Mouse (Mus musculus): Measurements from ENCODE around the gene Cbx5.

The Cbx5 gene

GRCm38 (mm10) chr15:103214971-103215907 lies 24.4 kb downstream of the Cbx5 start:
- peak; percentile 82 to 87 for DNase-seq

GRCm38 (mm10) chr15:103214149-103214548 lies 25.5 kb downstream of the Cbx5 start:
- DNase-seq, result no peak

- DNase-seq, result no peak
These were observed 34.5 kb downstream of the Cbx5 start for GRCm38 (mm10) chr15:103205156-103205555.

DNA sequence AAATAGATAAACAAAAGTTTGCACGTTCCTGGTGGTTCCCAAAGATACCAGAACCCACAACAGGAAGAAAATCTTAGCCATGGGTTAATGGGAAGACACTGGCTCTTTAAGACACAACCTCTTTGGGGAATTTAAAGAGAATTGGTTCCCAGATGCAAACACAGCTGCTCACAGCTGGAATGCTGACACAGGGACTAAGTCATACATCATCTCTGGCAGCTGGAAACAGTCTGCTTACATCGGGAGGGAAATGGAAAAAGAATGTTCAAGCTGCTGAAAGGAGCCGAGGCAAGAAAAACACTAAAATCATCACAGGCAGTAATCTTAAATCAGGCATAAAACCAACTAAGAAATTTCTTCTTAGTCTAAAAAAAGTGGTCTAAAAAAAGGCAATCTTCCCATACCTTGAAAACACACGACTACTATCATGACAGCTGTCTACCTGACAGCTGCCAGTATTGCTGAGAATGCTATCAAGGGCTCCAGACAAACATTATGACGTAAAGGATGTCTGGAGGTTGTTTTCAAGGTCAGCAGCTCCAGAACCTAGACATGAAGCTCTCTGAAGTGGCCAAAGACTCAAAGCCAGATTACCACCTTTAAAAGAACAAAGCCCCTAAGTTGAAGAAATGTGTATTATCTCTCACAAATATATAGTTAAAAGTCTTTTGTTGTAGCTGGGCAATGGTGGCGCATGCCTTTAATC lies 37.4 kb downstream of the Cbx5 start:
- DNase-seq, result peak; percentile 39 to 46

- no peak for DNase-seq
These were observed 41.8 kb downstream of the Cbx5 start for GRCm38 (mm10) chr15:103197785-103198184.

GRCm38 (mm10) chr15:103196835-103197234 lies 42.8 kb downstream of the Cbx5 start:
- no peak for DNase-seq

- peak; percentile 63 to 65 for DNase-seq
These were observed 46.0 kb downstream of the Cbx5 start for GRCm38 (mm10) chr15:103193606-103194005.

DNA sequence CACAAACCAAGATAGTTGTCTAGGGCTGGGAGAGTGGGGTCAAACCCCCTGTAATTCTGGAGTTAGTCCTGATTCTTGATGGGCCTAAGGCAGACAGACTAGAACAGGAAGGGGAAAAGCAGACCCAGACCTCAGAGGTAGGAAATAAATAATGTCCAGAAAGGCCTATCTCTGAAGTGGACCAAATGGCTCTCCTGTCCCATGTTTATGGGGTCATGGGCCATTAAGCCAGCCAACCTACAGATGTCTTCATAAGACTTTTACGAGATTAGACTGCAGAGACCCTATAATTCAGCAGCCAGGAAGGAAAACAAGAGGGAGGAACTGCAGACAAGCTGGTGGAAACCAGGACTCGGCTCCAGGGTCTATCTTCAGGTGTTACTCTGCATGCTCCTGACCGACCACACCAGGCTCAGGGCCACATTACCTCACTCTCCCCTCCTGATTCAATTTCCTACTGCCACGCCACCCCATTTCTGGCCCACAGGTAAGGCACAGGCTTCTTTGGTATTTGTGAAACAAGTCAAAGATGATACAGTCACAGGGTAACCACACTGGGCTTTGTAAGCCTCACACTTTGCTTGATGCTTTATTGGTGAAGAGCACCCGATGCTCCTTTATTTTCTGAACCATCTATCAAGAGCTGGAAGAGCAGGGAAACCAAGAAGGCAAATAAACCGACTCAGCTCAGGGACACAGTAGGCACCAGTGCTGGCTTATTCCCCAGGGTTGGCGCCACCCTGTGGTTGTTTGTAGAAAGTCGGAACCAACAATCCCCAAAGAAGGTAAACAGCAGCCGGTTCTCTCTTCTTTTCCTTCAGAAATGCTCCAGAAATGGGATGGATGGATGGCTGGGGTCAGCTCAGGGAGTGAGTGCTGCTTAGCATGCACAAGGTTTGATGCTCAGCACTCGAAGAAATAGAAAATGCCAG lies 48.8 kb downstream of the Cbx5 start:
- DNase-seq, result peak in 1 of 2 experiments; percentile 46

DNA sequence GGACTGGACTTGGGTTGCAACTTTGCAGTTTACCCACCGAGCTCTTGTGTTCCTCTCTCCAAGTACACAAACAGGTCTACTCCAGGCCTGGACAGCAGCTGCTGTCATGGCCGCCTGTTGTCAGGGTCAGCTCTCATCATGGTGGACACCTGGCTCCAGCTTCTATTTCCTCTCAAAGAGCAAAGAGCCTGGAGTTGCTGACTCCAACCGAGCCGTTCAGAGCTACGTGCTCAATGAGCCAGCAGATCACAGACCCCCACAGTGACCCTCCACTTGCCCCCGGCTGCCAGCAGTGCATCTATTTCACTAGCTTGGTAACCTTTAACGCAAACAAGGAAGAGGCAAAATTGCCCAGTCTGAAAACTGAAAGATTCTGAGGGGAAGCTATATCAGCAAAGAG lies 49.5 kb downstream of the Cbx5 start:
- DNase-seq, result no peak

DNA sequence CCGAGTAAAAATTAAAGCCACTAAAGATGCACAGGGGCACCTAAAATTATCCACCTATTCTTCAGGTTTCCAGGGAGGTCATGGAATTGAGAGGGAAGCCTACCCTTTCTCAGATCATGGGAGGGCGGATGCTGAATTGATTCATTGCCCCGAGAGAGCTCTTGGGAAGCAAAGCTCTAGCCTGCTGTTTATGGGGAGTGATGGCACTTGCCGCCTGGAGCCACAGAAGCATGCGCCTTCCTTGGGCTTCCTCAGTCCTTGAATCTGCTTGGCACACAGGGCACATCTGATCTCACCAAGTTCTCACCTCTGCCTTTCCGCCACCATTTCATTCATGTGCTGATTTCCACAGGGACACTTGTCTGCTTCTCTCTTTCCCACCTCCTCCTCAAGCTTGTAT lies 51.8 kb downstream of the Cbx5 start:
- no peak for DNase-seq

GRCm38 (mm10) chr15:103185462-103186198 lies 54.0 kb downstream of the Cbx5 start:
- peak in 1 of 2 experiments; percentile 65 for DNase-seq

GRCm38 (mm10) chr15:103183651-103184610 lies 55.7 kb downstream of the Cbx5 start:
- no peak for DNase-seq

DNA sequence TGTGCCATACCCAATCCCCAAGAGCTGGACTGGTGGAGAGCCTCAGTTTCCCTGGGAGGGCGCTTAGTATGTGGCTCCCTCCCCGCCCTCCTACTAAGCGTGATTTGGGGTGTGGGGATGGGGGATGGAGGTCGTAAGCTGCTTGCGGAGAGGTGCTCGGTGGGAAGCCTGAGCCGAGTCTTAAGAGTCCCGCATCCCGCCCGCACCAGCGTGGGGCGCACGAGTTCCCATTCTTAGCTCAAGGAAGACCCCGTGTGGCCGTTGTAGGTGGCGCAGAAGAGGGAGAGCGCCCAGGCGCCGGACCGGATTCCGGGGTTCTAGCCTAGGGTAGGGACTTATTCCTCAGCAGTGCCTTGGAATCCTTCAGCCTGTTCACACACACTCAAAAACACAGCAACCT lies 56.5 kb downstream of the Cbx5 start:
- DNase-seq, result peak in 1 of 2 experiments; percentile 59

DNA sequence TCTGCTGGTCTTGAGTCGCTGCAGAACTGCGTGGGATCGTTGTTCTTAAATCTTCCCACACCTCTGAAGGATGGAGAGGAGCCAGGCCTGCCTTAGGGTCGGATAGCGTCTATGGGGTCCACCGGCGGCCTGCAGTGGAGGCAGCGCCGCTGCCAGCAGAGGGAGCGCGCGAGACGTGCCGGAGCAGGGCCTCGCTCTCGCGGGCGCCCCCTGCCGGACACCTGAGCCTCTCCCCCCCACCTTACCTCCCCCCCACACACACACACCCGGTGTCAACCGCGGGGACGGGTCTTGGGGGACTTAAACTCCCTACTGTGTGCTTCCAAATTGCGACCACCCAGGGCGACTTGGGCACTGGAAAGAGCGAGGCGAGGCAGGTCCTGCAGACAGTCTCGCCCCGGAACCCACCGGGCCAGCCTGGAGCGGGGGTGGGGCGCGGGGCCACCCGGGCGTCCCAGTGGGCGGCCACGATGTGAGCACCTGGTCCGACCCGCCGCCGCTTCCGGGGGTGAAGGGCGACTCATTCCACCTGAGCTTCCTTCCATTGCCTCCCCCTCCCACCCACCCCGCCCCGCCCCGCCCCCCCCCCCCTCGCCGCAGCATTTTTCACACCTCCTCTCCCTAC lies 57.3 kb downstream of the Cbx5 start:
- peak in 1 of 2 experiments; percentile 77 for DNase-seq

DNA sequence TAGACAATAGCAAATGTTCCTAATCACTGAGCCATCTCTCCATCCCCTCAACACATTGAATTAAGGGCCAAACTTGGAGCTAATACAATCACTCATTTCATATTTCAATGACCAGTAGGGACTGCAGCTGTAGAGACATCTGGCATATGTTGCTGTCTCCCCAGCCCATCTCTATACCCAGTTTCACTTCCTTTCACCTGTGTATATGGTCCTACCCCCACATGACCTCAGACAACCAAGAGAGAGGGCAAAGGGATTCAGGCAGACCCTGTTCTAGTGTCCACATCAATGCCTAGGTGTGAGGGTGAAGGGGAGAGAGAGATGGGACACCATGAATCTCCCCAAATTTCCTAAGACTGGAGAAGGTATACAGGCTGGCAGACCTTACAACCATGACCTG lies 59.2 kb downstream of the Cbx5 start:
- no peak for DNase-seq

GRCm38 (mm10) chr15:103178767-103179166 lies 60.8 kb downstream of the Cbx5 start:
- DNase-seq, result no peak

- DNase-seq, result peak in 1 of 2 experiments; percentile 39
These were observed 61.5 kb downstream of the Cbx5 start for GRCm38 (mm10) chr15:103178137-103178536.

GRCm38 (mm10) chr15:103177611-103178041 lies 62.0 kb downstream of the Cbx5 start:
- no peak for DNase-seq

GRCm38 (mm10) chr15:103176874-103177421 lies 62.7 kb downstream of the Cbx5 start:
- DNase-seq, result peak; percentile 90 to 97

- peak in 1 of 2 experiments; percentile 45 for DNase-seq
These were observed 66.4 kb downstream of the Cbx5 start for GRCm38 (mm10) chr15:103173251-103173650.

All from kidney, adult 8-10 months (tissue).